Mouse (Mus musculus) NIH3T3 (cell line): ENCODE results near the gene Shroom3.

Experiments used
- DNase-seq: peaks from one replicate; pipeline ENCODE4 v3.0.0-alpha.2; 2012; ENCODE audit warnings: low read depth

Shroom3 gene

DNA sequence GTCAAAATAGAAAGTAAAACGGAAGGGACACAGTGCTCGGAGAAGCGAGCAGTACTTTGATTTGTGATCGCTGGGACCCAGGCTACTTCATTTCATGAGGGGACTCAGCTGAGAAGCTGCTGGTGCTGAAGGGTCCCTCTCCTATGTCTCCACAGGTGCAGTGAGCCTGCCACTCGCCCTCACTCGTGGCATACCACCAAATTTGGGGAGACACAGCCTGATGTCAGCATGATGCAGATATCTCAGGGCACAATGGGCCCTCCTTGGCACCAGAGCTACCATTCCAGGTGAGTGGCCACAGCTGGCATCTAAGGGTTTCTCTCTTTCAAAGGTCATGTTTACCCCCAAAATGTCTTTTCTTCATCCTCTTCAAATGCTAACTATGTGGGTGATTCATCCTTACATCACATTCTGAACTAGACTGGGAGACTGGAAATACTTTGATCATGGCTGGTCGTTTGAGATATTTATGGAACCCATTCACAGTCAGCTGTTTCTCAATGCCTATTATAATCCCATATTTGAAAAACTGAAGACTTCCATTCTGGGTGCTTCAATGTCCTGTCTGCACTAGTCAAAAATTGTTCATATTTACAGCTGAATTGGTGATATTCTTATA lies 250.5 kb downstream of the Shroom3 start:
- DNase-seq, result peak; percentile 23

DNA sequence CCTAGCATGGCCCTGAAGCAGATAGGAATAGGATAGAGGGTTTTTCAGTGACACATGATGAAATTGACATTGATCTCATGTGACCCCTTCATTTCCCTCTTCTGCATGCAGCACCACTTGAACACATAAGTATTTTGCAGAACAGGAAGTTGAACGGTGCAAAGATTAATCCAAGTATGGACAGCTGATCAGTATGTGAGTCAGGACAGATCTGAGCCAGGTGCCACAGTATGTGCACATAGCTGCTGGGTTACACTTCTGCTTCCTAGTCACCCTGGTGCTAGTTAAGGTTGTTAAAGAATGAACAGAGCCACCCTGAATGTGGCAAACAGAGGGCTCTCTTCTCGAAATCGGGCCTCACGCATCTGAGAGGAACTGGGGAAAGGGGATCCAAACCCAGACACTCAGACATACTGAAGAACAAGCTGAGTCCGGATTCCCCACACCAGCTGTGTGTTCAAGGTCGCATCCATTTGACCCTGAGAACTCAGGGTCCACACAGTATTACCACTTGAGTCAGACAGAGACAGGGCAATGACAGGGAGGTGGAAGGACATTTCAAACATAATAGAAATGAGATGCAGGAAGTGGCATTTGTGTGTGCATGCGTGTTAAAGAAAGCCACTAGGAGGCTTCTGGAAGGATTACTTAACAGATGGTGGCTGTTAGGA lies 251.2 kb downstream of the Shroom3 start:
- DNase-seq, result no peak

DNA sequence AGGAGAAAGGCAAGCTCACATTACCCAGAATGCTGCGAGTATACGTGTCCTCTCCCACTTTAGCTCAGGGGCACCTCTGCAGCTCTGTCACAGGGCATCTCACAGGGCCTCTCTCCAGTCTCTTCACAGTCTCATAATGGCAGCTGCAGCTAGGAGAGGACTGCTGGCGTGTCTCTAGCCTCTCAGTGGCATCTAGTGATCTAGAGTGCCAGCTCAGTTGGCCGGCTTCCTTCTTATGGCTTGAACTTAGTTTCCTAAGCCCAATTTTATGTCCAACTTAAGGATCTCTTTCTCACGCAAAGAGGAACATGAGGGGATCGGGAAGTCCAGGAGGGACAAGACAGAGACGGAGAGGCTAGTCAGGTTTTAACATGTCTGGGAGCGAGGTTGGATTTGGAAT lies 252.6 kb downstream of the Shroom3 start:
- no peak for DNase-seq

DNA sequence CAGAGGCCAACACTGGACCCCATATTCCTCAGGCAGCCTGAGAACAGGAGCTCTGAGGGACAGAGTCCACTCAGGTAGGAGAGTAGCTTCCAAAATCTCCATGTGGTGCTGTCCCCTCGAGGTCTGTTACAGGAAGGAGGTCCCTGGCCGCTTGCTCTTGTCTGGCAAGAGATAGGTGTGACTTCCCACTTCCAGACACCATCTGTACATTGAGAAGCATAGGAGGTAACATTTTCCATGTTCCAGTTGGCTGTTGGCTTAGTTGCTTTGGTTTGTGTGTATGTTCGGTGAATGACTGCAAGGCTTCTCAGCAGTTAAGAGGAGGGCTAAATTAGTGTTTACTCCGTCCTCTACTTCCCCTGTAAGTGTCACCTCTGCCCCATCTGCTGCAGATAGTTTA lies 254.5 kb downstream of the Shroom3 start:
- no peak for DNase-seq

DNA sequence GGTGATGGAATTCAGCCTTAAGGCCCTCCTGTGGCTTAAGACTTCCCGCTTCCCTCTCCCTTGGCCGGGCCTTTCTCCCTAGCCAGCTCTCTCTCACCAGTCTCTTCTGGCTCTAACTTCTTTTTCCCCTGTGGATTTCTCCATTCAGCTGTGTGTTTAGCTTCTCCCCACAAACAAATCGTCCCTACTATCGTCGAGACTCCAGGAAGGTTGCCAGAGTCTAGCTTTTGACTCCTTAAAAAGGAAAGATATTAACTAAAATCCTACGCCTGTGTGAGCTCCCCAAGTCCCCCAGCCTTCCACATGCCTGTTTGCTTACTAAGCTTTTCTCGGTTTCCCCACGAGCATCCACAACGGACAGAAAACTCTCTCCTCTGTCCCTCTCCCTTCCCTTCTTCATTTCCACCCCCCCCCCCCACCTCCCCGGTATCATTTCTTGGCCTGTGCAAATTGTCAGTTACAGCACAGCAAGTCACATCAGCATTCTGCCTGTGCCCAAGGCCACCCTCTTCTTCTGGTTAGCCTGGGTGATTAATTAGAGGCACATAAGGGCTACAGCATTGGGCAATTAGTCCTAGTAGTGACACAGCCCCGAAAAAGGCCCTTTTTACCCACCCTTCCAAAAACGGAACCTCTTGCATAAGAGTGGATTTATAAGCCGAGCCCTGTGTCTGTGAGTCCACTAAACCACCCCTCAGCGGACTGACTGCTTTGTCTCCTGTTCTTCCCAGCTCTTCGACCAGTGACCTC lies 256.2 kb downstream of the Shroom3 start:
- no peak for DNase-seq

DNA sequence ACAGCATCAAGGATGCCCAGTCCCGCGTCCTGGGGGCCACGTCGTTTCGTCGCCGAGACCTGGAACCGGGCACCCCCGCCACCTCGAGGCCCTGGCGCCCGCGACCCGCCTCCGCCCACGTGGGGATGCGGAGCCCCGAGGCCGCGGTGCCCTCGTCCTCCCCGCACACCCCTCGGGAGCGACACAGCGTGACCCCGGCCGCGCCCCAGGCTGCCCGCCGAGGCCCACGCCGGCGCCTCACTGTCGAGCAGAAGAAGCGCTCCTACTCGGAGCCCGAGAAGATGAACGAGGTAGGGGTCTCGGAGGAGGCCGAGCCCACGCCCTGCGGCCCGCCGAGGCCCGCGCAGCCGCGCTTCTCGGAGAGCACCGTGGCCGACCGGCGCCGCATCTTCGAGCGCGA lies 258.9 kb downstream of the Shroom3 start:
- DNase-seq, result no peak

DNA sequence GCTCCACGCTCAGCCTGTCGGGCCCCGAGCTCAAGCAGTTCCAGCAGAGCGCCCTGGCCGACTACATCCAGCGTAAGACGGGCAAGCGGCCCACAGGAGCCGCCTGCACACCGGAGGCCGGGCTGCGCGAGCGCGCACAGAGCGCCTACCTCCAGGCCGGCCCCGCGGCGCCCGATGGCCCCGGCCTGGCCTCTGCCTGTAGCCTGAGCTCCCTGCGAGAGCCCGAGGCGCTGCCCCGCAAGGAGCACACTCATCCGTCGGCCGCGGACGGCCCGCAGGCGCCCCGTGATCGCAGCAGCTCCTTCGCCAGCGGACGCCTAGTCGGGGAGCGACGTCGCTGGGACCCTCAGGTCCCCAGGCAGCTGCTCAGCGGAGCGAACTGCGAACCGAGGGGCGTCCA lies 259.3 kb downstream of the Shroom3 start:
- DNase-seq, result no peak

DNA sequence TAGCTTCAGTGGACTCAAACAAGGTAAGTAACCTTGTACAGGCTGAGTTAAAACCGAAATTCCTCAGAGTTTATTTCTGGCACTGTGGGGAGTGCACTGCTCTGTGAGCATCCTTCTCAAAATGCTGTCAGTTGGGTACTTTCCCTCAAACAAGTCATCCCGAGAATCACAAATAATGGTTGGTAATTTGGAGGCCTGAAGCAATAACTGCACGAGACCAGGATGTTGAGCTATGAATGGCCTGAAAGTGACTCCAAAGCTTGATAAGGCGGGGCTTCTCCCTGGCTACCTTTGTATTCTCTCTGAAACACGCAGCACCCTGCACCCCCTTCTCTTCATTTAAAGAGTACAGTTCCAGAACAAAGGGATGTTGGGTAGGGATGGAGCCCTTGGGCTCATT lies 261.6 kb downstream of the Shroom3 start:
- DNase-seq, result no peak

DNA sequence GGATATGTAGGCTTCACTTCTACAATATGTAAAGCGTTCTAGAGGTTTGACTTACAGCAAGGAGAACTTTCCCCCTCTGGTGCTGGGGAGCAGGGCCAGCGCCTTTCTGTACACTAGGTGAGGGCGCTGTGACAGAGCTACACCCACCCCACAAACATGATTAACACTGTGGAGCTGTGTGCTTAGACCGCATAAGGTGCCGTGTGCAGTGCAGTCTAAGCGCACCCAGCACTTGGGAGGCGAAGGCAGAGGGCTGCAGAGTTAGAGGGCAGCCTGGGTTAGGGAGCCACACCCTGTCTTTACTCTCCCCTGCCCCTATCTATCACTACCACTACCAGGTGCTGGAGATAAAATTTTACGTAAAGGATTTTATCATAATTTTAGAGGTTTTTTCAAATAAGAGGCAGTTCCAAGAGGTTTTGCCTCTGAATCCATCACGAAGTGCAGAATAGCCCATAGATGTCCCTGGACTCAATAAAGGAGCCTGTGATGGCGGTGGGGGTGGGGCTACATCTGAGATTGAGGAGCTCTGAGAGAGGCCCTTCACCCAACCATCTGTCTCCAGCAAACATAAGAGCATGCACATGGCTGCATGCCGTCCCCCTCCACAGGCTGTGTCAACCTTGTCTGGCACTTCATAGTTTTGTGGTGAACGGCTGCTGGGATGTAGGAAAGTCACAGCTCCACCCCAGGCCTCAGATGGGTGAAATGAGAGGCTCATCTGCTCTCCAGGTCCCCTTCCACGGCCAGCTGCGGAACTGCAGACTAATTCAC lies 265.9 kb downstream of the Shroom3 start:
- no peak for DNase-seq

DNA sequence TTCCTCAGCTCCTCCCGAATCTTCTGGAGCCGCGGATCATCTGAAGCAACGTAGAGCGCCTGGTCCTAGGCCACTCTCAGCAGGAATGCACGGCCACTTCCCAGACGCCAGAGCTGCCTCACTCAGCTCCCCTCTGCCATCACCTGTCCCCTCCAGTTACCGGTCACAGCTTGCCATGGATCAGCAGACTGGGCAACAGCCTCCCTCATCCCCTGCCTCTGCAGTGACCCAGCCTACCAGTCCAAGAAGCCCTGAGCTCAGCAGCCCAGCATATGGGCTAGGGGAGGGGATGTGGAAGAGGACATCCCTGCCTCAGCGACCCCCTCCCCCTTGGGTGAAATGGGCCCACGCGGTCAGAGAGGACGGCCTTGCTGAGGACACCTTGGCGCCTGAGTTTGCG lies 267.3 kb downstream of the Shroom3 start:
- DNase-seq, result no peak

DNA sequence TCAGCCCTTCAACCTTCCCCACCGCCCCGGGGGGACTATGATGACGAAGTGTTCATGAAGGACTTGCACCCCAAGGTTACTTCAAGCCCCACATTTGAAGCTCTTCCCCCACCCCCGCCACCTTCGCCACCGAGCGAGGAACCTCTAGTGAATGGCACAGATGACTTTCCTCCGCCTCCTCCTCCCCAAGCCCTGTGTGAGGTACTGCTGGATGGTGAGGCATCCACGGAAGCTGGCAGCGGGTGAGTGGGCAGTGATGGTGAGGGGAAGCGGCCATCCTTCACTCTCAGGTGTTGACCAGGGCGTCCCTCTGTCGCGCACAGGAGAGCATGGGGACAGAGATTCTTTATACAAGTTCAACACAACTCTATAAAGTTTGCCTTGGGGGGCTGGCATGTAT lies 267.8 kb downstream of the Shroom3 start:
- no peak for DNase-seq

DNA sequence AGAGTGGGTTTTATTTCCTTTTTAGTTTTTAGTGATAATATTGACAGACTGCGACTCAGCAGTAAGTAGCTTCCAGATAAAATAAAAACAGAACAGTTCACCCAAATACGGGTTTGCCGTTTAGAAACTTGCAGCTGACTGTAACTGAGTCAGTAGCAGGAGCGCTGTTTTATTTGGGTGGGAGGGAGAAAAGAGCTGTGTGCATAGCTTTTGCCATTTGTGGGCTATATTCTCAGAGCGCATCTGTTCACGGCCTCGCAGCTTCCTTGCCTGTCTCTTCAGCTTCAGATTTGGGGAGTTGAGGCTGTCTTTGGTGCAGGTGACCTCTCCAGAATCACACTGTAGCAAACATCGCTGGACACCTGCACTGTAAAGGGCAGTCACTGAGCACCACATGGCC lies 270.6 kb downstream of the Shroom3 start:
- no peak for DNase-seq

DNA sequence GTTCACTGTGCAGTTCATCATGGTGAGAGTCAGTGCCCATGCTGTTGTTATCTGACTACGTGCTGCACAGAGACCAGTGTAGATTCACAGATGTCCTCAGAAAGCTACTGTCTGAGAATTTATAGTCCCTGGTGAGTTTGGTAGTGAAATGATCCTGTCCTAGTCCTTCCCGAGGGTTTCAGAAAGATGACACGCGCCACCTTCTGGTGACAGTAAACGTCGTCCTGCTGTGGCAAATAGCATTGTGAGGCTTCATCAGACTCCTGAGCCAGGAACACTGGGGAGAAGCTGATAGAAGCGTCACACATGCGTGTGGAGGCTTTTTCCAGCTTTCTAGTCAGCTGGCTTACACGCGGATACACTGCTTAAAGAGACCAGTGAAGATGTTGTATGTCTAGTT lies 271.1 kb downstream of the Shroom3 start:
- DNase-seq, result peak; percentile 86

DNA sequence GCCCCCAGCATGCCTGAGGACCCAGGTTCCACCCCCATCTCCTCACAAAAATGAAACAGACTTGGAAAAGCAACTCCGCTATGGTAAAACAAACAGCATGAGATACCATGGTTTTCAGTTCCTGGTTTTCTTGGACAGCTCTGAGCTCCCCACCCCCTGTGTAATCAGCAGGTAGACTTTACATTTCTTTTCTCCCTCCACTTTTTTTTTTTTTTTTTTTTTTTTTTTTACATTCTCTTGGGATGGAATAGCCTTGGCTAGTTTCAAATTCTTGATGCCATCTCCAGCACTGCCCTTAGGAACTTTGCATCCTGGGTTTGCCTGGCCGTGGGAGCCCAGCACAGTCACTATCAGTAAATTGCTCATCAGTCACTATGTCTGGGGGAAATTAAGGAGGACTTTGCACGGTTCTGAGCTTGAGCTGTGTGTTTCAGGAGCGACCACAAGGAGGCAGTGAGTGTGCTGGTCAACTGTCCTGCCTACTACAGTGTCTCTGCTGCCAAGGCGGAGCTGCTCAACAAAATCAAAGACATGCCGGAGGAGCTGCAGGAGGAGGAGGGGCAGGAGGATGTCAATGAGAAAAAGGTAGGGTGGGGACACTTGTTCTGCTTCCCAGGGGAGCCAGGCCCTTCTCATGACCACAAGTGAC lies 271.7 kb downstream of the Shroom3 start:
- peak; percentile 82 for DNase-seq

DNA sequence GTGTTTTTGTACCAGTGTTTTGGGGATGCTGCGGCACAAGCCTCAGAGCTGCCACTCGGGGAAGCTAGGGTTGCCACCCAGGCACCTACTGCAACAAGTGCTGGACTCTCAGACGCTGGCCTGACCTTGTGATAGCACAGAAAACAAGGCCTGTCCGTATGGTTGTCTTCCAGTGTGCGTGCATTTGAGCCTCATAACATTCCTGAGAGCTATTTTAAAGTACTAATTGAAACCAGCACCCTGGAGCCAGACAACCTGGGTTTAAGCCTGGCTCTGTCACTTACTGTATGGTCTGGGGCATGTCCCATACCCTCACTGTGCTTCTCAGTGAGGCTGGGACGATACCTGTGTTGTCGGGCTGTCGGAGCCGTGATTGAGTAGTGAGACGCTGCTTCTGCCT lies 276.1 kb downstream of the Shroom3 start:
- no peak for DNase-seq

DNA sequence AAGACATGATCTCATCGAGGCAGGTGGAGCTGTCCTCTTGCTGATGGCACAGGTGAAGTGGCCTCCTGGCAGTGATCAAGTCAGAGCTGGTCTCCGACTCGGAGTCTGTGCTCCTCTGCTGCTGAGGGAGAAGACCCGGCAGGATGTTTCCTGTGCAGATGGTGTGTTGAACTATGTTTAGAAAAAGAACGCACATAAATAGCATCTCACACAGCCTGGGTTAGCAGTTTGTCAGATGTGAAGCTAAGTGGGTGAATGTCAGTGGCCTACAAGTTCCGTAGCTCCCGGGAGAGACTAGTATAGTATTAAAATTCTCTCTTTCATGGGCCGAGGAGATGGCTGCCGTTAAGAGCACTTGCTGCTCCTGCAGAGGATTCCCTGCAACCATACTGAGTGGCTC lies 276.5 kb downstream of the Shroom3 start:
- no peak for DNase-seq

DNA sequence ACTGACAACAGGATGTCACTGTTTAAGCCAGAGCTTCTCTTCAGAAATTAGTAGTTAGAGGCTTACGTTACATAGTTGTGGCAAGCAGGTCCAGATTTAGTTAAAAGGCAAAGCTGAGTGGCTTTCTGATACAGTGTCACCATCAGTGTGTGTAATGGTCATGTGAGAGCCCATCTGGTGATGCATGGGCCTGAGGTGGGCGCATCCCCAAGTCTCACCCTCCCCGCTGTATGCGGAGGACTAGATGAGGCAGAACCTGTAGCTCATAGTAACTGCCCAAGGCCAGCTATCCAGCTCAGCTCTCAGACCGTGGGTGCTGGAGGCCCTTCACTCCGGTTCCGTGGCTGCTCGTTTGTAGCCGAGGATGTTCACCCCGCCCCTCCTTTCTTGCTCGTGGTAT lies 278.1 kb downstream of the Shroom3 start:
- peak; percentile 44 for DNase-seq

DNA sequence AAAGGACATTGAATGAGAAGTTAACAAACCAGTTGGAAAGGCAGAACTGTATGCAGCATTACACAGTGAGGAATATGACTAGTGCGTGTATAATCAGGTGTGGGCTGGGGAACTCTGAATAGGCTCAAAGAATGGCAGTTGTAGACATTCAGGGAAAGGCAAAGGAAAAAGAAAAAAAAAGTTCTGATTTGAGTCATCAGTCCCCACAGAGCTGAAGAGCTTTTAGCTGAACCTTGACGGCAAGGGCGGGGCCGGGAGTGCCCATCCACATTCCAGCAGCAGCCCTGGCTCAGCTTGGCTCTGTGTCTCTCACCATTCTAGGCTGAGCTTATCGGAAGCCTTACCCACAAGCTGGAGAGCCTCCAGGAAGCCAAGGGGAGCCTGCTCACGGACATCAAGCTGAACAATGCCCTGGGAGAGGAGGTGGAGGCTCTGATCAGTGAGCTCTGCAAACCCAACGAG lies 278.6 kb downstream of the Shroom3 start:
- peak; percentile 84 for DNase-seq

DNA sequence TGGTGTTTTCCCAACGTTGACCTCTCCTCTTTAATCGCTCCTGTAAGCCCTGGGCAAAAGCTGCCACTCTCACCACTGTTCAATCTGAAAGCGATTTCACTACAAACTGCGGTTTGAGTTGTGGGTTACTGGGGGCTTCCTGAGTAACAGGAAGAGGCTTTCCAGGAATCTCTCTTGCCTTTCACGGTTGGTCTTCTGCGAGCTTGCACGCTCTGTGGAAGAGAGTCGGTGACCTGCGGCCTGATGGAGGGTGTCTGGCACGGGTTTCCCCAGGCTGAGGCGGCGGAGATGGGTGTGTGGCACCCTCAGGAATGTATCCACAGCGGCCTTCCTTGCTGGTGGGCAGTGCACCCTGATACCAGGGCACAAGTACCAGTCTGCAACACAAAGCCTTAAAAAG lies 281.5 kb downstream of the Shroom3 start:
- no peak for DNase-seq

DNA sequence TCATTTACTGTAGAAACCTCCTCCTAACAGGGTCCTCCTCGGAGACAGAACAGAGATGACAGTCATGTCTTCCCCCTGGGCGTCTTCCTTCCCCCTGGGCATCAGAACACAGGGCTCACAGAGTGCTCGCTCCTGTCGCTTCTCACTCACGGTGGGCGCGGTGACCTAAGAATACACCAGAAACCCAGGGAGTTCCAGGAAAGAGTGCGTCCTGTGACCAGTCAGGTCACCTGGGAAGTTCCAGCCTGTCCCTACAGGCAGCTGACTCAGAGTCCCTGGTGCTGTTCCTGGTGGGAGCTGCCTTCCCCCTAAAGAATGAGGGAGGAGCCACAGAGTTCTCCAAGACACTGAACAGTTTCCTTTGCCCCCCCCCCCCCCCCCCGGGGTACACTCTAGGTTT lies 283.9 kb downstream of the Shroom3 start:
- no peak for DNase-seq

DNA sequence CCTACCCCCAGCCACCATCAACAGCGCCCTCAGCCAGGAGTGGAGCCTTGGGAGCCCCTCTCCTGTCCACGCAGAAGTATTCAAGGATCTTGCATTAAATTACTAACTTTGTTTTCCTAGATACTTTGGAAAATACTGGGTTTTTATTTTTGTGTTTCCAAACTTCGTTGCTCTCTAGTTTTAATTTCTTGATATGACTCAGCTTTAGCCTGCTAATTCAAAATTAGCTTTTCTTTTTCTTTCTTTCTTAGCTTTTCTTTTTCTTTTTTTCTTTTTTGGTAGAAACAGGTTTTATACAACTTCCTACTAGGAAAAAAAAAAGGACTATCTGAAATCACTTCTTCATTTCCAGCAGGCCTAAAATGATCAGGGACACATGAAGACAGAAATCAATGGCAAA lies 284.7 kb downstream of the Shroom3 start:
- no peak for DNase-seq

DNA sequence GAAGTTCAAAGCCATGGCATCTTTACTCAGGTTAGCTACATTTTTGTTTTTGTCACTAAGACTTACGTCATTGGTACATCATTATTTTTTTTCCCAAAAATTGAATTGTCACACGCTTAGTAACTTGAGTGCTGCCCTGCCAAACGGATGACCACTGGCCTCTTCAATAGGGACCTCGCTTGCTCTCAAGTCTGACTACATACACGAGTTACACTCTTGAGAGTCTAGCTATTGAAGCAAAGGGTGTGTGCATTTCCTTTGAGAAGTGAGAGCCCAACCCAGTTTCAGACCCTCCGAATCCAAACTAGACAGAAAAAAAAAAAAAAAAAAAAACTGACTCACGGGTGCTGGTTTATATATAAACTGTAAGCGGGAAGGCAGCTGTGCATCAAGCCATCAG lies 286.2 kb downstream of the Shroom3 start:
- DNase-seq, result no peak
